Mouse (Mus musculus) heart, embryonic 12.5 days (tissue): Measurements from ENCODE around the gene Capns1. TPM values are rescaled to one million over a fixed set of nuclear protein-coding genes. Genes with fewer than 3 reads are reported as not detected.
"Not testable (repeated sequence)": the region's sequence is repeated elsewhere in the genome, so short reads cannot be mapped to it uniquely, and the experiment has no call there.

Experiments used
- ATAC-seq: fragments of 200-750 bp; cut with Nextera tagmentation; 2 replicates; pipeline ENCODE4 v1.8.0; 2017; ENCODE audit warnings: moderate TSS enrichment, moderate library complexity; ENCODE audit not compliant: insufficient number of reproducible peaks, low FRiP score
- H3K27ac ChIP-seq: fragments of 300-500 bp; sonication (generic); 2 replicates; pipeline ENCODE4 v1.5.1; 2016; ENCODE audit warnings: mild to moderate bottlenecking, moderate library complexity; ENCODE audit not compliant: poor library complexity, severe bottlenecking
- H3K27me3 ChIP-seq: fragments of 300-500 bp; sonication (generic); replicated peaks from 2 replicates; pipeline ENCODE4 v1.6.1; 2016; ENCODE audit warnings: mild to moderate bottlenecking, moderate library complexity
- H3K36me3 ChIP-seq: fragments of 300-500 bp; sonication (generic); 2 replicates; pipeline ENCODE4 v1.6.1; 2016; ENCODE audit warnings: mild to moderate bottlenecking, moderate library complexity
- H3K4me1 ChIP-seq: fragments of 300-500 bp; sonication (generic); replicated peaks from 2 replicates; pipeline ENCODE4 v1.6.1; 2016; ENCODE audit warnings: mild to moderate bottlenecking
- H3K4me2 ChIP-seq: fragments of 300-500 bp; sonication (generic); 2 replicates; pipeline ENCODE4 v1.6.1; 2016; ENCODE audit warnings: mild to moderate bottlenecking, moderate library complexity
- H3K4me3 ChIP-seq: fragments of 300-500 bp; sonication (generic); 2 replicates; pipeline ENCODE4 v1.5.1; 2016; ENCODE audit warnings: mild to moderate bottlenecking
- H3K9ac ChIP-seq: fragments of 300-500 bp; sonication (generic); 2 replicates; pipeline ENCODE4 v1.6.1; 2016; ENCODE audit warnings: mild to moderate bottlenecking, moderate library complexity
- H3K9me3 ChIP-seq: fragments of 300-500 bp; sonication (generic); replicated peaks from 2 replicates; pipeline ENCODE4 v1.6.1; 2016; ENCODE audit warnings: mild to moderate bottlenecking, moderate library complexity
- WGBS: fragments of 180-500 bp; shearing (Covaris S2); methylation state at CpG from one replicate; pipeline ENCODE4 v1.1.7; 2016; 5-methylcytosine and 5-hydroxymethylcytosine counted together
- polyA plus RNA-seq: library from polyadenylated mRNA; unstranded; fragments of >200 nt; fragmentation: Nextera tagmentation; extraction: Ambion mirVana; gene quantifications from 2 replicates; pipeline ENCODE4 v1.2.1, GENCODE M21; 2016

Capns1 gene
- polyA plus RNA-seq, 1 experiment from 2014 or later, result 83.4 TPM

DNA sequence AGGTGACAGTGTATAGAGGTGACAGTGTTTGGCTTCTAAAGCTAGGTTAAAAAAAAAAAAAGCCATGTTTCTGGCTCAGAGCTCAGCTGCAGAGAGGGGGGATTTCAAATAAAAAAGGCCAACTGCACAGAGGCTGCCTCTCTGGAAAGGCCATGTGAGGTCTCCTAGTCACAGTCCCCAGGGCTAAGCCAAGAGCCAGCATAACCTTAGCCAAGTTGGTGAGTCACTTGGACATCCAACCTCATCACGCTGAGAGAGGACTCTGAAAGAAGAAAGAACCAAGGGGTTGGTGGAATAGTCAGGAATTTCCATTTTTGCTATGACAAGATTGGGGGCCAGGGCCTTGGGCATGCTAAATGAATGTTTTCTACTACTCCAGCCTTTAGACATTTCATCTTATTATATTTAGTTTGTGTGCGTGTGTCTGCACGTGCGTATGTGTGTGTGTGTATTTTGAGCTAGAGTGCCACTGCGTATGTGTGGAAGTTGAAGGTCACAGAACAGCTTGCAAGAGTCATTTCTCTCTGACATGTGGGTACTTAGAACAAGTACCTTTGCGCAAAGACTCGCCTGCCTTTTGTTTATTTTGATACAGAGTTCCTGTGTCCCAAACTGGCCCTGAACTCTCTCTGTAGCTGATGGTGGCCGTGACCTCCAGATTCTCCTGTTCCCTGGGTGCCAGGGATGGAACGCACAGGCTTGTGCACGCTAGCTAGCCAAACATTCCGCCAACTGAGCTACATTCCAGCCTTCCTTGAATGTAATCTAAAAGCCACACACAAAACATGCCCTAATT lies 4.5 kb upstream of the Capns1 start:
- Histone ChIP-seq H3K36me3 (no peaks in the 10 kb centered on the region), H3K9ac (no peak overlapping the region), H3K27ac (0 out of 2 replicates have a peak overlapping the region, but pooled peaks have one; percentile 38), H3K9me3 (no peaks in the 10 kb centered on the region), H3K4me1 (peaks cover 11% of the 10 kb centered on the region), H3K4me3 (no peak overlapping the region), H3K4me2 (no peak overlapping the region), H3K27me3 (no peaks in the 10 kb centered on the region)
- 75% methylated on average over 11 of the region's 11 CpGs for WGBS
- ATAC-seq, result no peak

DNA sequence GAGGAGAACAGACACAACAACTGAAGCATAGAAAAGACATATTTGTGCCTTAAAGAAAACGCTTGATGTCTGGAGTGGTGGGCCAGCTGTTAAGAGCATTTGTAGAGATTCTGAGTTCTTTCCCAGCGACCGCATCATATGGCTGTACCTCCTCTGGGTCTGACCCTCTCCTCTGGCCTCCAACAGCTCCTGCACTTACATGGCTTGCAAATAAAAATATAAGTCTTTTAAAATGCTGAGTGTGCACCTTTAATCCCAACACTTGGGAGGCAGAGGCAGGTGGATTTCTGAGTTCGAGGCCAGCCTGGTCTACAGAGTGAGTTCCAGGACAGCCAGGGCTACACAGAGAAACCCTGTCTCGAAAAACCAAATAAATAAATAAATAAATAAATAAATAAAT lies 2.0 kb upstream of the Capns1 start:
- H3K27me3 ChIP-seq, H3K9me3 ChIP-seq, H3K27ac ChIP-seq, ATAC-seq, H3K9ac ChIP-seq, H3K36me3 ChIP-seq, H3K4me2 ChIP-seq, H3K4me3 ChIP-seq: not testable (repeated sequence)
- H3K4me1 ChIP-seq, result peaks cover 11% of the 10 kb centered on the region
- WGBS, result 79% methylated on average over 5 of the region's 5 CpGs

DNA sequence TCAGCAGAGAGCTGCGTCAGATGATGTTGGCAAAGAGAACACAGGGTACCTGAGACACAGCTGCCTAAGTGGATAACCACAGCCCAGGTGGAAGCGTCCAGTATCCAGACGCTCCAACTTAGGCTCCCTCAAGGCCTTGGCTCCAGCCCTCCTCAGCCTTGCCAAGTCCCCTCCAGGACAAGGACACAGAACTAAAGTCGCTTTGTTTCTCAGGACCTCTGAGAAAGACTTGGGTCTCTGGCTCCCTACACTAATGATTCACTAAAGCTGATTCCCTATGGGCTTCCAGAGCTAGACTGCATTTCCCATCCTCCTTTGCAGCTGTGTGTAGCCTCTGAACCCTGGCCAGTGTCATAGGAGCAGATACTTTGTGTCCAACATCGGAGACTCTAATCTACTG lies 1.6 kb upstream of the Capns1 start:
- Histone ChIP-seq H3K27me3 (no peaks in the 10 kb centered on the region), H3K4me1 (peaks cover 12% of the 10 kb centered on the region), H3K9me3 (no peaks in the 10 kb centered on the region), H3K4me3 (no peak overlapping the region), H3K9ac (no peak overlapping the region), H3K27ac (no peak overlapping the region), H3K4me2 (no peak overlapping the region), H3K36me3 (no peaks in the 10 kb centered on the region)
- 73% methylated on average over 5 of the region's 5 CpGs for WGBS
- ATAC-seq, result no peak

DNA sequence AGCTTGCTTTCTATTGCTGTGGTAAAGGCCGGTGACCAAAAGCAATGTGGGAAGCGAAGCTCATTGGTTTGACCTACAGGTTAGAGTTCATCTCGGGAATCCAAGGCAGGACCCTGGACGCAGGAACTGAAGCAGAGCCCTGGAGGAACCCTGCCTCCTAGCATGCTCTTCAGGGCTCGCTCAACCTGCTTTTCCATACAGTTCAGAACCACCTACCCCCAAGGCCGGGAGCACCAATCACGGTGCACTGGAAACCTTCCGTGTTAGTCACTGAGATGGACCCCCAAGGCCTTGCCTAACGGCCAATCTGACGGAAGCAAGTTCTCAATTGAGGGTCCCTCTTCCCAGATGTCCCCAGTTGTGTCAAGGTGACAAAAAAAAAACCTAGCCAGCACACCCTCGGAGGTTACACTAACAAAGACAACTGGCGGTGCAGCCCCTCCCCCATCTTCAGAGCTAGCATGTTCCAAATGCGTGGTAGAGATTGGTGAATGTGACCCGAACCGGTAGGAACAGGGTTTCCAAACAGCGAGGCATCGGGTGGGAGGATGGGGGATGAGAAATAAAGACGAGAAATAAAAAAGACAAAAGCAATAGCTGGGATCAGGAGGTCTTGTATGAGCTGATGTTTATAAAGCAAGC lies 1.0 kb upstream of the Capns1 start:
- no peaks in the 10 kb centered on the region for H3K9me3 ChIP-seq
- H3K4me3 ChIP-seq, result no peak overlapping the region
- H3K4me2 ChIP-seq, result no peak overlapping the region
- H3K4me1 ChIP-seq, result peaks cover 11% of the 10 kb centered on the region
- no peaks in the 10 kb centered on the region for H3K27me3 ChIP-seq
- ATAC-seq, result no peak
- H3K36me3 ChIP-seq, result no peaks in the 10 kb centered on the region
- 73% methylated on average over 18 of the region's 18 CpGs for WGBS
- no peak overlapping the region for H3K27ac ChIP-seq
- H3K9ac ChIP-seq, result no peak overlapping the region

DNA sequence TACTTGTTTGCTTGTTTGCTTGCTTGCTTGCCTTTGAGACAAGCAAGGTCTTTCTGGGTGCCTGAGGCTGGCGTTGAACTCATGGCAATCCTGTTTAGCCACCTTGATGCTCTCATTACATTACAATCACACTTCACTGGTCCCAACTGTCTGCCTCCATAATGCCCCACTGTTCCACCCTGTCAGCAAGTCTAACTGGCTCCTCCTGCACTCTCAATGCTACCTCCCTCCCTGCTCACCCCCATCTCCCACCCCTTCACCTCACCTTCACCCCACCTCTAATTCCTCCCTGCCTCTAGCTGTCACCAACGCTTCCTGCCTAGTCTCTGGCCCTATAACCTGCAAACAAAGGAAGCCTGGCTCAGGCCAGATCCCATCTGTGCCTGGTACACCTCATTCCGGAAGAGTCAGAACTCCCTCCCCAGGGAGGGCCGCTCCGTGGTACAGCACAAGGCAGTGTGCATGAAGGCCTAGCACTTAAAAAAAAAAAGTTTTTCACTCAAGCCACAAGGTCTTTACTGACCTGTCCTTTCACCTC lies 950 bp downstream of the Capns1 start:
- no peak overlapping the region for H3K9ac ChIP-seq
- no peak for ATAC-seq
- 56% methylated on average over 5 of the region's 5 CpGs for whole genome bisulfite sequencing
- no peak overlapping the region for H3K27ac ChIP-seq
- H3K4me2 ChIP-seq, result no peak overlapping the region
- no peaks in the 10 kb centered on the region for H3K27me3 ChIP-seq
- H3K9me3 ChIP-seq, result no peaks in the 10 kb centered on the region
- H3K4me3 ChIP-seq, result no peak overlapping the region
- H3K4me1 ChIP-seq, result peaks cover 13% of the 10 kb centered on the region
- peaks cover under 1% of the 10 kb centered on the region; the same call in 1 of the 2 replicates for H3K36me3 ChIP-seq

DNA sequence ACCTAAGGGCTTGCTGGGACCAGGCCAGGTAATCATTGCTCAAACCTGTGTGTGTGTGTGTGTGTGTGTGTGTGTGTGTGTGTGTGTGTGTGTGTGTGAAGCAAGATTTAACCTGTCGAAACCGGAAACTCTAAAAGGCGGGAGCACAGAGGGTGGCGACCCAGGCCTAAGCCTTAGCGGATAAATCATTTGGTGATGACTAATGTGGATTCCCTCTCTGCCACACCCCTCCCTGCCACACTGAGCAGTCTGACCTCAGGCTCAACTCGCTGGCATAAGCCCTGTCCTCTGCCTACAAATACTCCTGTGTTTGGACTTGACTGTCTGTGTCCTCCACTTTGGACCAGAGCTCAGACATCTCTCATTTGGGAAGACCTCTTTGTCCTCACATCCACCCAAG lies 2.4 kb downstream of the Capns1 start:
- Histone ChIP-seq H3K36me3 (peaks cover 16% of the 10 kb centered on the region), H3K27ac (no peak overlapping the region), H3K27me3 (no peaks in the 10 kb centered on the region), H3K9ac (no peak overlapping the region), H3K9me3 (no peaks in the 10 kb centered on the region), H3K4me1 (peaks cover 15% of the 10 kb centered on the region), H3K4me3 (no peak overlapping the region), H3K4me2 (no peak overlapping the region)
- WGBS, result 72% methylated on average over 6 of the region's 6 CpGs
- ATAC-seq, result no peak

DNA sequence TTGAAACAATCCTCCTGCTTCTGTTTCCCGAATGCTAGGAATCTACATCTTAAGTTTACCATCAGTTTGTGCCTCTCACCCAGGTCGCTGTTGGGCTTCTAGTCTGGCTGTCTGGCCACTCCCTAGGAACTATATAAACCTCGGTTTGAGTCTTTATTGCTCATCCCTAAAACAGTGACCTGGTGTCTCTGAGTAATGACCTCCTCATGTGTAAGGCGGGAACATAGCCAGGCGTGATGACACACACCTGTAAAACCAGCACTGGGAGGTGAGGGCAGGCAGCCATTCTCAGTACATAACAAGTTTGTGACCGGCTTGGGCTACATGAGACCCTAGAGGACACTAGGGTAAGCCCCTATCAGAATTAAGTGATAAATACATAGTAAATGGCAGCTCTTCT lies 3.1 kb downstream of the Capns1 start:
- Histone ChIP-seq H3K27ac (no peak overlapping the region), H3K4me1 (peaks cover 15% of the 10 kb centered on the region), H3K27me3 (no peaks in the 10 kb centered on the region), H3K9ac (no peak overlapping the region), H3K4me3 (peak overlapping the region; percentile 66; the same call in 1 of the 2 replicates), H3K36me3 (peaks cover 23% of the 10 kb centered on the region), H3K4me2 (peak overlapping the region; percentile 86), H3K9me3 (no peaks in the 10 kb centered on the region)
- ATAC-seq, result no peak
- WGBS, result 64% methylated on average over 6 of the region's 6 CpGs

DNA sequence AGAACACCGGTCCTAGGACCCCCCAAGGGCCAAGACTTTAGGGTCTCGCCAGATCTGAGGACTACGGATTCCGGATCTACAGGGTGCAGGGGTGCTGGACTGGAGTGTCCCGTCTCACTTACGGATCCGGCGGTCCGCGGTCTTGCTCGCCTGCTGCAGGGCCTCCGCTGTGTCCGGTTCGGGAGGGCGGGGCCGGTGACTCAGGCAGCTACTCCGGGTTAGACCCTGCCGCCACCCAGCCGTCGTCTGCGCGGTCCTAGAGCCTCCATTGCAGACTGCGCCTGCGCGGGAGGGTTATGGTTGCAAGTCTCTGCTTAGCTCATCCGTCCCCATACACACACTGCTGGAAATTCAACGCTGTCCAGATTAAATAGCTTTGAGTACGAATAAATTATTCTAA lies 3.7 kb downstream of the Capns1 start:
- peak overlapping the region; percentile 89 for H3K9ac ChIP-seq
- H3K27me3 ChIP-seq, result no peaks in the 10 kb centered on the region
- H3K4me3 ChIP-seq, result peak overlapping the region; percentile 66
- peak overlapping the region; percentile 86 for H3K4me2 ChIP-seq
- H3K36me3 ChIP-seq, result peaks cover 29% of the 10 kb centered on the region
- H3K9me3 ChIP-seq, result no peaks in the 10 kb centered on the region
- H3K4me1 ChIP-seq, result peaks cover 15% of the 10 kb centered on the region
- 0% methylated on average over 28 of the region's 28 CpGs for WGBS
- peak; percentile 90 for ATAC-seq
- peak overlapping the region; percentile 87 for H3K27ac ChIP-seq

DNA sequence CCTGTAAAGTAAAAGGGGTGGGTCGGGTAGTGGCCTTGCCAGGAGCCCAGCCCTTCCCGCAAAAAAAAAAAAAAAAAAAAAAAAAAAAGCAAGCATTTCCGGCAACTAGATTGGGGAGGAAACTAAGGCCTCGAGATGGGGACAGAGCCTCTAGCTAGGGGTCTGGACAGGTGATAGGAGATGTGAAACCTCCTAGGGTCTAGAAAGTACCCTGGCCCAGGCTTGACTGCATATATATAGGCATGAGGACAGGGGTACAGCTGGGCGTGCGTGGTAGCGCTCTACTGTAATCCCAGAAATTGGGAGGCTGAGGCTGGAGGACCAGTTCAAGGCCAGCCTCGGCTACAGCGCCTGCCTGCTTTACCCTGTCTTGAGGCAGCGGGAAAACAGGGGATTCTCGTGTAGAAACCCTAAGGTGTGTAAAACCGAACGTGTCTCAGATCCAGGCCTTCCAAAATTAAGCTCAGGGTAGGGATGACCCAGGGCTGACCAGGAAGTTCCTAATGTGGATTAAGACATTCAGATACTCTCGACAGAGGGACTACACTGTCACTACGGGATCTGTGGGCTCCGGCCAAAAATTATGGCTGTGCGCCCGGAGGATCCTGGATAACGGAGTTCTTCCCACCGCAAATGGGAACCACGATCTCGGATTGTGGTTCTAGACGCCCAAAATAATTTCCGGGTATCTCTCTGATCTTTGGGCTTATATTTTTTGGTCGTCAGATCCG lies 4.3 kb downstream of the Capns1 start:
- peaks cover 15% of the 10 kb centered on the region for H3K4me1 ChIP-seq
- peak overlapping the region; percentile 86 for H3K4me2 ChIP-seq
- under 1% methylated on average over 26 of the region's 26 CpGs for WGBS
- peak; percentile 15 for ATAC-seq
- H3K4me3 ChIP-seq, result peak overlapping the region; percentile 66
- no peaks in the 10 kb centered on the region for H3K27me3 ChIP-seq
- H3K27ac ChIP-seq, result peak overlapping the region; percentile 87
- peak overlapping the region; percentile 89 for H3K9ac ChIP-seq
- no peaks in the 10 kb centered on the region for H3K9me3 ChIP-seq
- H3K36me3 ChIP-seq, result peaks cover 33% of the 10 kb centered on the region

DNA sequence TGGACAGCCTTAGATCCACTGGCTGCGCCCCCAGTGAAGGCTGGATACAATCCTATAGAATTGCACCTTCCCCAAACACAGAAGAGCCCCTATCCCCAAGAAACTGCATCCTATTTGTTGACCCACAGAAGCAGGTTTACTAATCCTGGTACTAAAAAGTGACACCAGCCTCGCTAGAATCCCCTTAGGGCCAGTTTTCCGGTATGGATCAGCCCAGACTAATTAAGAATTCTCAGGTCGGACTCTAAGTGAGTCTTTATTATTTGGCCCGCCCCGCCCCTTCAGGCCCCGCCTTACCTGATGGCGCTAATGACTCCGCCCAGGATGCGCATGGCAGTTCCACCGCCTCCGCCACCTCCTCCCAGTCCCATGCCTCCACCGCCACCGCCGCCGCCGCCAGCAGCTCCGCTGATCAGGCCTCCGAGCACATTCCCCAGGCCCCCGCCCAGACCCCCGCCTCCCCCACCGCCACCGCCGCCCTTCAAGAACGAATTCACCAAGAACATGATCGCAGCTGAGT lies 5.0 kb downstream of the Capns1 start:
- WGBS, result 1% methylated on average over 26 of the region's 26 CpGs

More for the DNA sequence above, 5.0 kb downstream of the Capns1 start:
- peaks cover 39% of the 10 kb centered on the region for H3K36me3 ChIP-seq
- no peaks in the 10 kb centered on the region for H3K9me3 ChIP-seq
- peak overlapping the region; percentile 66 for H3K4me3 ChIP-seq
- no peaks in the 10 kb centered on the region for H3K27me3 ChIP-seq
- H3K4me2 ChIP-seq, result peak overlapping the region; percentile 86
- peak overlapping the region; percentile 89 for H3K9ac ChIP-seq
- peak overlapping the region; percentile 87 for H3K27ac ChIP-seq
- ATAC-seq, result peak; percentile 83
- peaks cover 15% of the 10 kb centered on the region for H3K4me1 ChIP-seq
